Mouse (Mus musculus) MEL (cell line): Measurements from ENCODE around the gene Tenm3. TPM values are rescaled to one million over a fixed set of nuclear protein-coding genes. Genes with fewer than 3 reads are reported as not detected.

Source experiments
- DNase-seq: peaks from one replicate; pipeline ENCODE4 v3.0.0; 2011; ENCODE audit warnings: low read depth, low spot score
- H3K27ac ChIP-seq: 2 replicates; pipeline ENCODE4 v1.5.1; 2012; ENCODE audit warnings: low read depth, mild to moderate bottlenecking, control low read depth, low read length, moderate library complexity; ENCODE audit not compliant: control insufficient read depth
- H3K27me3 ChIP-seq, 2 experiments: fragments of 150-350 bp in 1 of 2; sonication (generic) in 1 of 2; 2 replicates each; pipeline ENCODE4 v1.6.1; 2012; ENCODE audit warnings: low read length in 2 of 2, mild to moderate bottlenecking in 2 of 2, improper control_type of control experiment in 1 of 2, moderate library complexity in 1 of 2; ENCODE audit not compliant: insufficient read depth in 2 of 2, control insufficient read depth in 1 of 2
- H3K36me3 ChIP-seq, 2 experiments: 2 replicates each; pipeline ENCODE4 v1.6.1; 2012 to 2014; ENCODE audit warnings: low read length in 2 of 2, improper control_type of control experiment in 1 of 2, inconsistent platforms in 1 of 2, mild to moderate bottlenecking in 1 of 2; ENCODE audit not compliant: insufficient read depth in 2 of 2, control insufficient read depth in 1 of 2
- H3K4me1 ChIP-seq, 2 experiments: fragments of 150-350 bp in 1 of 2; sonication (generic) in 1 of 2; 2 replicates each; pipeline ENCODE4 v1.6.1; 2012; ENCODE audit warnings: low read length in 2 of 2, improper control_type of control experiment in 1 of 2, mild to moderate bottlenecking in 1 of 2; ENCODE audit not compliant: insufficient read depth in 2 of 2, control insufficient read depth in 1 of 2
- H3K4me3 ChIP-seq, 2 experiments: fragments of 150-350 bp in 1 of 2; sonication (generic) in 1 of 2; 2 replicates each; pipeline ENCODE4 v1.5.1; 2012; ENCODE audit warnings: low read depth in 2 of 2, low read length in 2 of 2, mild to moderate bottlenecking in 2 of 2, moderate library complexity in 2 of 2, control low read depth in 1 of 2, improper control_type of control experiment in 1 of 2; ENCODE audit not compliant: control insufficient read depth in 1 of 2, insufficient read depth in 1 of 2
- H3K79me2 ChIP-seq: 2 replicates; pipeline ENCODE4 v1.6.1; 2012; ENCODE audit warnings: mild to moderate bottlenecking, low read length, moderate library complexity; ENCODE audit not compliant: control insufficient read depth, poor library complexity, insufficient read depth
- H3K9ac ChIP-seq: 2 replicates; pipeline ENCODE4 v1.6.1; 2012; ENCODE audit warnings: low read depth, mild to moderate bottlenecking, control low read depth, low read length, moderate library complexity; ENCODE audit not compliant: control insufficient read depth, poor library complexity, severe bottlenecking
- H3K9me3 ChIP-seq: fragments of 150-350 bp; sonication (generic); replicated peaks from 2 replicates; pipeline ENCODE4 v1.6.1; 2012; ENCODE audit warnings: mild to moderate bottlenecking, low read length, improper control_type of control experiment, moderate library complexity; ENCODE audit not compliant: insufficient read depth
- CHD1 ChIP-seq: IDR thresholded peaks from 2 replicates; pipeline ENCODE4 v1.6.1; 2012; ENCODE audit warnings: low read depth, mild to moderate bottlenecking, inconsistent platforms, low read length, improper control_type of control experiment
- CTCF ChIP-seq, 3 experiments: IDR thresholded peaks in 2 of 3; conservative IDR thresholded peaks in 1 of 3; 2 replicates each; pipeline ENCODE4 v1.5.1; 2011 to 2012; ENCODE audit warnings: low read length in 3 of 3, low read depth in 2 of 3, mild to moderate bottlenecking in 2 of 3, improper control_type of control experiment in 1 of 3, inconsistent platforms in 1 of 3, mixed read lengths in 1 of 3, moderate library complexity in 1 of 3; ENCODE audit not compliant: control insufficient read depth in 1 of 3, insufficient read depth in 1 of 3, poor library complexity in 1 of 3, severe bottlenecking in 1 of 3
- EP300 ChIP-seq, 2 experiments: IDR thresholded peaks; 2 replicates each; pipeline ENCODE4 v1.6.1; 2011; ENCODE audit warnings: improper control_type of control experiment in 2 of 2, low read length in 2 of 2, low read depth in 1 of 2, mild to moderate bottlenecking in 1 of 2
- ETS1 ChIP-seq: IDR thresholded peaks from 2 replicates; pipeline ENCODE4 v1.6.1; 2012; ENCODE audit warnings: low read depth, mild to moderate bottlenecking, inconsistent platforms, low read length, improper control_type of control experiment, moderate library complexity
- GABPA ChIP-seq: IDR thresholded peaks from 2 replicates; pipeline ENCODE4 v1.6.1; 2012; ENCODE audit warnings: low read depth, mild to moderate bottlenecking, inconsistent platforms, low read length, improper control_type of control experiment, moderate library complexity
- GATA1 ChIP-seq: IDR thresholded peaks from 2 replicates; pipeline ENCODE4 v1.6.1; 2011; ENCODE audit warnings: low read depth, low read length, improper control_type of control experiment
- HCFC1 ChIP-seq: IDR thresholded peaks from 2 replicates; pipeline ENCODE4 v1.6.1; 2012; ENCODE audit warnings: low read depth, mild to moderate bottlenecking, inconsistent platforms, low read length, improper control_type of control experiment, moderate library complexity
- JUND ChIP-seq: IDR thresholded peaks from 2 replicates; pipeline ENCODE4 v1.6.1; 2011; ENCODE audit warnings: low read depth, mild to moderate bottlenecking, improper control_type of control experiment, low read length
- KAT2A ChIP-seq: conservative IDR thresholded peaks from 2 replicates; pipeline ENCODE4 v1.6.1; 2012; ENCODE audit warnings: low read depth, low read length, improper control_type of control experiment, inconsistent platforms
- MAZ ChIP-seq: IDR thresholded peaks from 2 replicates; pipeline ENCODE4 v1.6.1; 2012; ENCODE audit warnings: low read depth, mild to moderate bottlenecking, inconsistent platforms, low read length, improper control_type of control experiment
- MEF2A ChIP-seq: IDR thresholded peaks from 2 replicates; pipeline ENCODE4 v1.6.1; 2014; ENCODE audit warnings: low read depth, mild to moderate bottlenecking, inconsistent platforms, low read length, improper control_type of control experiment; ENCODE audit not compliant: poor library complexity, insufficient replicate concordance, severe bottlenecking; ENCODE audit errors: extremely low read depth
- MXI1 ChIP-seq: IDR thresholded peaks from 2 replicates; pipeline ENCODE4 v1.6.1; 2011; ENCODE audit warnings: mild to moderate bottlenecking, low read depth, low read length, improper control_type of control experiment
- MYC ChIP-seq: IDR thresholded peaks from 2 replicates; pipeline ENCODE4 v1.6.1; 2011; ENCODE audit warnings: low read depth, mild to moderate bottlenecking, low read length, improper control_type of control experiment, moderate library complexity
- NELFE ChIP-seq: IDR thresholded peaks from 2 replicates; pipeline ENCODE4 v1.6.1; 2011; ENCODE audit warnings: low read depth, low read length, improper control_type of control experiment
- NRF1 ChIP-seq: IDR thresholded peaks from 2 replicates; pipeline ENCODE4 v1.6.1; 2014; ENCODE audit warnings: low read depth, mild to moderate bottlenecking, inconsistent platforms, low read length, improper control_type of control experiment, moderate library complexity; ENCODE audit not compliant: poor library complexity, insufficient read depth, severe bottlenecking
- POLR2A ChIP-seq, 2 experiments: IDR thresholded peaks; 2 replicates each; pipeline ENCODE4 v1.6.1; 2011 to 2012; ENCODE audit warnings: low read length in 2 of 2, mild to moderate bottlenecking in 2 of 2, control low read depth in 1 of 2, improper control_type of control experiment in 1 of 2, low read depth in 1 of 2, moderate library complexity in 1 of 2; ENCODE audit not compliant: control insufficient read depth in 1 of 2, insufficient read depth in 1 of 2, poor library complexity in 1 of 2
- POLR2AphosphoS5 ChIP-seq: IDR thresholded peaks from 2 replicates; pipeline ENCODE4 v1.6.1; 2012; ENCODE audit warnings: low read depth, borderline replicate concordance, mild to moderate bottlenecking, inconsistent platforms, low read length, moderate library complexity, mixed read lengths
- SIN3A ChIP-seq: IDR thresholded peaks from 2 replicates; pipeline ENCODE4 v1.6.1; 2012; ENCODE audit warnings: low read length, improper control_type of control experiment, inconsistent platforms
- TAL1 ChIP-seq: IDR thresholded peaks from 2 replicates; pipeline ENCODE4 v1.6.1; 2012; ENCODE audit warnings: mild to moderate bottlenecking, inconsistent platforms, low read length, moderate library complexity, mixed read lengths
- TCF12 ChIP-seq: IDR thresholded peaks from 2 replicates; pipeline ENCODE4 v1.6.1; 2014; ENCODE audit warnings: low read depth, mild to moderate bottlenecking, inconsistent platforms, low read length, improper control_type of control experiment, moderate library complexity
- USF1 ChIP-seq: IDR thresholded peaks from 2 replicates; pipeline ENCODE4 v1.6.1; 2014; ENCODE audit warnings: low read depth, mild to moderate bottlenecking, inconsistent platforms, low read length, improper control_type of control experiment, moderate library complexity
- USF2 ChIP-seq, 2 experiments: IDR thresholded peaks; 2 replicates each; pipeline ENCODE4 v1.6.1; 2011 to 2012; ENCODE audit warnings: improper control_type of control experiment in 2 of 2, low read length in 2 of 2, borderline replicate concordance in 1 of 2, inconsistent platforms in 1 of 2, low read depth in 1 of 2, mild to moderate bottlenecking in 1 of 2; ENCODE audit not compliant: insufficient read depth in 1 of 2
- ZC3H11A ChIP-seq: IDR thresholded peaks from 2 replicates; pipeline ENCODE4 v1.6.1; 2012; ENCODE audit warnings: low read depth, mild to moderate bottlenecking, inconsistent platforms, low read length, improper control_type of control experiment
- ZNF384 ChIP-seq: IDR thresholded peaks from 2 replicates; pipeline ENCODE4 v1.6.1; 2012; ENCODE audit warnings: low read depth, mild to moderate bottlenecking, inconsistent platforms, low read length, improper control_type of control experiment
- polyA plus RNA-seq, 2 experiments: library from polyadenylated mRNA; stranded (reverse) in 1 of 2; unstranded in 1 of 2; fragments of >175 nt in 1 of 2; fragments of >200 nt in 1 of 2; gene quantifications; 2 replicates each; pipeline versions ENCODE4 v1.2.1 to v1.2.4; 2012; ENCODE audit warnings: low replicate concordance in 2 of 2, low read depth in 1 of 2; ENCODE audit not compliant: insufficient read length in 2 of 2, insufficient read depth in 1 of 2, missing spikeins in 1 of 2
- total RNA-seq: library from RNA; depleted of rRNA; stranded (reverse); fragments of 300-350 nt; gene quantifications from 2 replicates; pipeline ENCODE4 v1.2.3, GENCODE M21; 2012

The Tenm3 gene
- total and polyA plus RNA-seq, 3 experiments = not detected

DNA sequence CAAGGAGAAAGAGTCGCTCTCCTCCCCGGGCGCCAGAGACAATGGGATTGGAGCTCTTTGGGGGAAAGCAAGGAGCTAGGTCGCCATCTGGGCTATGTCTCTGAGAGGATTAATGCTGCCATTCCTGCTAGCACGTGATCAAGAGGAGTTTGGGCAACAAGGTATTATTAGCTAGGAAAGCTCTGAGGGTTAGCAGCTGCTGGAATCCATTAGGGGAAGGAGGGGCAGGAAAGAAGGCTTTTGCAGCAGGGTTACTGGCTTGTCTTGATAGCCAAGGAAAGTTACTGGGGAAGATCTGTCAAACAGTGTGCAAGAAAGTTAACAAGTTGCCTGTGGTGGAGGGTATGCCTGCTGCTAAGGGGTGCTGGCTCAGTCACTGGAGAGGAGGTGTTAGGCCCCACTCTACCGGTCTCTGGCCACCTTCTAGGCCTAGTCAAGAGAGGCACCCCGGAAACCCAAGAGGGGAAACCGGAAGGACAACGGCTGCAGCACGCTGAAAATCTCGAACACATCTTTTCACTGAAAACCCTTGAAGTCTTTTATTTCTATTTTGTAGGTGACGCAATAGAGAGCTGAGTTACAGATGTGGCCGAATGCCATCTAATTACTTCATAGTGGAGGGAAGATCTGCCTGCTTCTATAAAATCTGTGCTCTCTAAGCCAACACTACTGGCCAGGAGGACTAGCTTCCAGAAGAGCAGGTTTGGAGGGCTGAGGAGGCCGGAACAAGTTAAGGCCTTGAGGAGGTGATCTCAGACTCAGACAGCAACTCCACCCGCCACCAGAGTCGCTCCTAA is 534.4 kb downstream of the Tenm3 start:
- TF ChIP-seq NELFE = no peak
- TF ChIP-seq ZNF384 = no peak
- no peak for TF ChIP-seq POLR2AphosphoS5
- TF ChIP-seq GATA1 = no peak
- no peak for TF ChIP-seq USF1
- no peak for TF ChIP-seq SIN3A
- no peak for TF ChIP-seq KAT2A
- TF ChIP-seq MXI1 = no peak
- TF ChIP-seq HCFC1 = no peak
- TF ChIP-seq USF2 (IDR thresholded peaks at IDR 0.05; ENCODE audit: borderline replicate concordance in 1 of 2, insufficient read depth in 1 of 2, low read depth in 1 of 2, low read length in 2 of 2) = no peak
- no peak for TF ChIP-seq JUND
- no peak for TF ChIP-seq ZC3H11A
- TF ChIP-seq ETS1 = no peak
- no peak for TF ChIP-seq POLR2A (IDR thresholded peaks at IDR 0.05; ENCODE audit: control insufficient read depth in 1 of 2, insufficient read depth in 1 of 2, low read depth in 1 of 2, low read length in 2 of 2, poor library complexity in 1 of 2)
- TF ChIP-seq CHD1 = no peak
- no peak for TF ChIP-seq MEF2A
- TF ChIP-seq GABPA = no peak
- TF ChIP-seq, all 39 proteins: peak for 0
- no peaks in the 10 kb centered on the region for H3K9me3 ChIP-seq

DNA sequence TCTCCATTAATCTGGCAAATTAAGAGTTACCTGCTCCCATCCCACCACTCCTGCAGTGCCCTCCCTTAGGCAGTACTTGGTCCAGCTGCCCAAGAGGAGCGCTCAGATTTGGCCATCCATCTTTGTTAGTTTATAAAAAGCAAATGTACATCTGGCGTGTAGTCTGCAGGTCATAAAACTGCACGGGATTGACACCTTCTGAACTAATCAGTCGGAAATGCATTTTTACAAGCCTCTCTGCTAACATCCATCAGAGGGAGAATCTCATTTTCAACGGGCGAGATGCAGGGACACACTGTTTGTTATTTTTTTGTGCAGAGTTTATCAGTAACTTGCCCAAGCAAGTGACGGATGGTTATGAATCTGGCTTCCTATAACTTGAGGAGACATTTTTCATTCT is 539.5 kb downstream of the Tenm3 start:
- no peak for DNase-seq
- H3K9ac ChIP-seq = no peak overlapping the region
- no peak overlapping the region for H3K4me3 ChIP-seq
- H3K27ac ChIP-seq = no peak overlapping the region
- H3K79me2 ChIP-seq = no peaks in the 10 kb centered on the region
- no peaks in the 10 kb centered on the region for H3K27me3 ChIP-seq
- no peaks in the 10 kb centered on the region for H3K4me1 ChIP-seq
- H3K9me3 ChIP-seq = no peaks in the 10 kb centered on the region
- TF ChIP-seq MAZ = no peak
- TF ChIP-seq CTCF (IDR thresholded peaks at IDR 0.05 in 2 of 3, conservative IDR thresholded peaks at IDR 0.05 in 1 of 3; ENCODE audit: control insufficient read depth in 1 of 3, insufficient read depth in 1 of 3, low read depth in 2 of 3, low read length in 3 of 3, poor library complexity in 1 of 3, severe bottlenecking in 1 of 3) = no peak
- TF ChIP-seq JUND = no peak
- TF ChIP-seq EP300 (IDR thresholded peaks at IDR 0.05; ENCODE audit: low read depth in 1 of 2, low read length in 2 of 2) = no peak
- no peak for TF ChIP-seq MXI1
- TF ChIP-seq MYC = no peak
- no peak for TF ChIP-seq TCF12
- no peak for TF ChIP-seq TAL1
- no peak for TF ChIP-seq NRF1
- H3K36me3 ChIP-seq = no peaks in the 10 kb centered on the region

More for the DNA sequence above, 534.4 kb downstream of the Tenm3 start:
- no peak overlapping the region for H3K9ac ChIP-seq
- no peak overlapping the region for H3K4me3 ChIP-seq
- H3K36me3 ChIP-seq = no peaks in the 10 kb centered on the region
- DNase-seq = no peak
- H3K27me3 ChIP-seq = no peaks in the 10 kb centered on the region
- H3K4me1 ChIP-seq = no peaks in the 10 kb centered on the region
- no peak overlapping the region for H3K27ac ChIP-seq
- H3K79me2 ChIP-seq = no peaks in the 10 kb centered on the region
